Mouse (Mus musculus) liver, adult 2 months (tissue): Measurements from ENCODE around the gene Cd69. TPM values are rescaled to one million over a fixed set of nuclear protein-coding genes. Genes with fewer than 3 reads are reported as not detected.
A peak's percentile ranks its signal among the peaks of the same experiment; 100 is the strongest.

Experiments used
- DNase-seq: peaks from one replicate; pipeline ENCODE4 v3.0.0-alpha.2; 2011; ENCODE audit warnings: low read depth, low spot score; ENCODE audit errors: extremely low read depth
- H3K27ac ChIP-seq: fragments of 200-500 bp; replicated peaks from 2 replicates; pipeline ENCODE4 v1.5.1; 2012; ENCODE audit warnings: low read depth, mild to moderate bottlenecking, control low read depth, inconsistent platforms, low read length; ENCODE audit not compliant: insufficient read depth
- H3K27me3 ChIP-seq: fragments of 200-500 bp; 2 replicates; pipeline ENCODE4 v1.6.1; 2012; ENCODE audit warnings: mild to moderate bottlenecking, moderate library complexity, low read length, inconsistent platforms; ENCODE audit not compliant: control insufficient read depth, insufficient read depth
- H3K36me3 ChIP-seq: fragments of 200-500 bp; 2 replicates; pipeline ENCODE4 v1.6.1; 2012; ENCODE audit warnings: low read length, inconsistent platforms; ENCODE audit not compliant: control insufficient read depth, insufficient read depth
- H3K4me1 ChIP-seq: fragments of 200-500 bp; 2 replicates; pipeline ENCODE4 v1.6.1; 2011; ENCODE audit warnings: low read length; ENCODE audit not compliant: control insufficient read depth, insufficient read depth
- H3K4me3 ChIP-seq: fragments of 200-500 bp; 2 replicates; pipeline ENCODE4 v1.5.1; 2011; ENCODE audit warnings: low read depth, mild to moderate bottlenecking, control low read depth, low read length, moderate library complexity; ENCODE audit not compliant: insufficient read depth
- H3K79me2 ChIP-seq: fragments of 200-500 bp; 2 replicates; pipeline ENCODE4 v1.6.1; 2012; ENCODE audit warnings: inconsistent platforms, mild to moderate bottlenecking, low read length, moderate library complexity; ENCODE audit not compliant: control insufficient read depth, insufficient read depth
- H3K9ac ChIP-seq: fragments of 200-500 bp; 2 replicates; pipeline ENCODE4 v1.6.1; 2012; ENCODE audit warnings: low read depth, mild to moderate bottlenecking, control low read depth, inconsistent platforms, low read length
- CTCF ChIP-seq: fragments of 200-500 bp; IDR thresholded peaks from 2 replicates; pipeline ENCODE4 v1.5.1; 2011; ENCODE audit warnings: low read depth, low read length, control low read depth
- POLR2A ChIP-seq: fragments of 200-500 bp; IDR thresholded peaks from 2 replicates; pipeline ENCODE4 v1.6.1; 2011; ENCODE audit warnings: low read length, control low read depth; ENCODE audit not compliant: insufficient read depth; ENCODE audit errors: extremely low read depth
- whole genome bisulfite sequencing: fragments of 180-500 bp; shearing (Covaris S2); methylation state at CpG from one replicate; pipeline ENCODE4 v1.1.7; 2018; 5-methylcytosine and 5-hydroxymethylcytosine counted together
- polyA plus RNA-seq: library from polyadenylated mRNA; depleted of rRNA; stranded (reverse); fragments of >200 nt; gene quantifications from 2 replicates; pipeline ENCODE4 v1.2.3, GENCODE M21; 2012
- total RNA-seq: library from RNA; depleted of rRNA; stranded (reverse); fragments of >200 nt; gene quantifications from 2 replicates; pipeline ENCODE4 v1.2.3, GENCODE M21; 2014

The Cd69 gene
- total and polyA plus RNA-seq, 2 experiments, result 0.15 to 0.74 TPM

DNA sequence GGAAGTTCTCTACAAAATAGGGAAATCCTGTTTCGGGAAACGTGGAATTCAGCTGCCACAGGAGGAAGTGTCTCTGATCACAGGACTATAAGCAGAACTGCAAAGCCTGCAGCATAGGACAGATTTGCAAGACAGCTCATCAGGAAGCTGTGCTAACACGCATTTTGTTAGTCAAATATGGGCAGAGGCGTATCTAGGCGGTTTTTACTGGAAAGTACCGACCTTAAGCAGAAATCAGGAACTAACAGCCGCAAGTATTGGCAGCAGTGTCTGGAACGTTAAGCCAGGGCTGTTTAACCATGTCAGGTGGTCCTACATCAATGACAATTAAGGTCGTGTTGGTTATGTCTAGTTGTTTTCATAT, 42.4 kb downstream of the Cd69 start:
- H3K9ac ChIP-seq, result peak overlapping the region; percentile 67
- H3K36me3 ChIP-seq, result peaks cover 22% of the 10 kb centered on the region
- H3K27me3 ChIP-seq, result no peaks in the 10 kb centered on the region
- H3K79me2 ChIP-seq, result peaks cover 29% of the 10 kb centered on the region
- H3K4me1 ChIP-seq, result peaks cover 54% of the 10 kb centered on the region
- WGBS, result 12% methylated on average over 9 of the region's 9 CpGs
- DNase-seq, result peak; percentile 72
- TF ChIP-seq POLR2A, result no peak
- TF ChIP-seq CTCF, result no peak
- peak overlapping the region; percentile 73 for H3K27ac ChIP-seq
- H3K4me3 ChIP-seq, result no peak overlapping the region; the same call in 1 of the 2 replicates

DNA sequence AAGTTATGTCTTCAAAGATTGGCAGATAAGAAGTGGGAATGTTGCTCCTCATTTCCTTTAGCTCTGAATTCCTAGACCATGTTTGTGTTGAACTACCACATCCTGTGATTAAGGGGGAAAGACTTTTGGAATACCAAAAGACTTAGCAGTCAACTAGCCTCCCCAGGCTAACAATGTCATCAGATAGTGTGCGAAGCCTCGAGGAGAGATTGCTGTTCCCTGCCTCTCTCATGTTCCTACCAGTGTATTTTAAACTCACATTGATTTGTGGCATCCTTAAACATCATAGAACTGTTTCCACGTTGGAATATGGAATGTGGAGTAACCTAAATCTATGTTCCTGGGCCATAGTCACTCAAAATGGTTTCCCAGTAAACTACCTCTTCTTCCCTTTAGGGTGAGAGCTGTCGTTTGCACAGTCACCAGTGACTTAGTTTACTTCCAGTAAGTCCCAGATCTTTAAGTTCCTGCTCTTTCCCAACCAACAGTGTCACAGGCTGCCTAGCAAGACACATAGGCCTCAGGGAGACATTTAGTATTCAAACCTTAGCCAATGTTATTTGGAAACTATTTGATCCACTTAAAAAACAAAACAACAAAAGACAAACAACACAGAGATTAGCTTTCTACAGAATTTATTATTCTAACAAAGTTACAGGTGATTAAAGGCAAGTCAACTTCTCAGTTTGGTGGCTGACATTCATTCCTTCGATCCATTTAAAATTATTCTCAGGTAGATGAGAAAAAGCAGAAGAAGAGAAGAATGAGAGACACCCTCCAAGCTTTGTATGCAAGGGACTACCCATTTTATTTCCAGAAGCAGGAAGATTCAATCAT, 43.0 kb downstream of the Cd69 start:
- Histone ChIP-seq H3K27me3 (no peaks in the 10 kb centered on the region), H3K79me2 (peaks cover 24% of the 10 kb centered on the region), H3K9ac (no peak overlapping the region; the same call in 1 of the 2 replicates), H3K4me1 (peaks cover 59% of the 10 kb centered on the region), H3K4me3 (no peak overlapping the region; the same call in 1 of the 2 replicates), H3K36me3 (peaks cover 25% of the 10 kb centered on the region), H3K27ac (peak overlapping the region; percentile 95)
- TF ChIP-seq CTCF, result no peak
- TF ChIP-seq POLR2A, result no peak
- DNase-seq, result no peak
- WGBS, result 67% methylated on average over 5 of the region's 5 CpGs

DNA sequence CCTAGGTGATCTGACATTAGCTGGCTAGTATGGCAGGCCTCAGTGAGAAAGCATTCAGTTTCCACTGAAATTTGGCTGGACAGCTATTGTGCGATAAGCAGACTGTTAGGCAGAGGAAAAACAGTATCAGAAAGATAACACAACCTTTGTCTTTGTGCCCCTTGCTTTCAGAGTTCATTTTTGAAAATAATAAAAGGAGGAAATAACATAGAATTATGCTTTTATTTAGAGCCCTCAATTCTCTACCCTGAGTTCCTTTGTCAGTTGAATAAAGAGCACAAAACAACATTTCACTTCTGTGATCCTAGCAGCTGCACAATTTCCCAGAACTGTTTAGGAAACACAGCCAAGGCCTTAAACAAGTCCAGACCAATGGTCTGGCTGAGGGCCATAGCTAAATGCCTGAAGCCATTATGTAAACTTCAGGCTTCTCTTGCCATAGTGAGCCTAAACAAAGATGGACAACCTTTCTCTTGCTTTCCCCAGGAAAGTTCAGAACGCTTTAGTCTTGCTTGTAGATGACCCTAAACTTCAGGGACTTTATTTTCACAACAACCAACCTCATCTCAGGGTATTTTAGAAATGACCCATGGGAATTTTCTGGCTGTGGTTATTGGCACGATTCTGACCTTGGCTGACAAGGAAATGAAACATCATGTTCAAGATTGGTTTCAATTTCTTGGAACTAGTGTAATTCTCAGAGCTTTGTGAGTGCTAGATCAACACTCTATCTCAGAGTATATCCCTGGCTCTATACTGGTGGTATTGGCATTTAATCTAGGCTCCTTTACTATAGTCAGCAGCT, 45.3 kb downstream of the Cd69 start:
- Histone ChIP-seq H3K4me3 (no peak overlapping the region), H3K9ac (peak overlapping the region; percentile 70), H3K79me2 (peaks cover 8% of the 10 kb centered on the region), H3K36me3 (peaks cover 34% of the 10 kb centered on the region), H3K4me1 (peaks cover 56% of the 10 kb centered on the region), H3K27ac (peak overlapping the region; percentile 91), H3K27me3 (no peaks in the 10 kb centered on the region)
- 2% methylated on average over 3 of the region's 3 CpGs for WGBS
- peak; percentile 92 for DNase-seq
- TF ChIP-seq POLR2A (no peak), CTCF (no peak)

DNA sequence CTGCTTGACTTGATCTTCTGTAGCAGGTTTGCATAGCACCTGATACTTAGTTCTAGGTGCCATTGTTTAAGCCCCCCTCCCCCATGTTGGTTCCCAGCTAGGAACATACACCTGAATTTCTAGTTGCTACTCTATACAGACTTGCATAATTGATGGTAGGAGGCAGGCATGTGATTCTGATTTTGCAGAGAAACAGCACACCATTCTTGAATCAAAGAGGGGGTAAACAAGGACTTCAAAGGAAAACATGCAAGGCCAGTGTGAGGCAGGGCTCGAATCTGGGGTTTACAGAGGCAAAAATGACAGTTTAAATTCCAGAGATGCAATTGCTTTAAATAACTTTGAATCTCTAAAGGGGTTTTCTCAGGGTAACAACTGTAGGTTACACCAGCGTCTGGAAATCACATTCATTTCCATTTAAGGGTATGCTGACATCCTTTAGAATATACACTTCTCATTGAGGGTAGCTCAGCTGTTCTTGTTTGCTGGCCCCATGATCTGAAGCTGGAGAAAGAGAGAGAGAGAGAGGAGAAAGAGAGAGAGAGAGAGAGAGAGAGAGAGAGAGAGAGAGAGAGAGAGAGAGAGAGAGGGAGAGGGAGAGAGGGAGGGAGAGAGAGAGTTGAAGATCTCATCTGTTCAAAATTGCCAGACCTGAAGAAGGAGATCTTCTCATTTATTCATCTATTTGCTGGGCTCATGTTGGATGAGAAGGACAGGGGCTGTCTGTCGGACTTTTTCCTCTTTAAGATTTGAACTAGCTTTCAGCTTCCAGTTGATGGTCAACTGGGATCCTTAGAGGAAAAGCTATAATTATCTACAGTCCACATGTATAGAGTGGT, 46.1 kb downstream of the Cd69 start:
- Histone ChIP-seq H3K4me3 (no peak overlapping the region), H3K27ac (peak overlapping the region; percentile 91), H3K9ac (peak overlapping the region; percentile 70), H3K79me2 (peaks cover 2% of the 10 kb centered on the region), H3K27me3 (no peaks in the 10 kb centered on the region), H3K36me3 (peaks cover 37% of the 10 kb centered on the region), H3K4me1 (peaks cover 53% of the 10 kb centered on the region)
- TF ChIP-seq POLR2A (no peak), CTCF (no peak)
- WGBS, result 46% methylated on average over 3 of the region's 3 CpGs
- DNase-seq, result no peak

DNA sequence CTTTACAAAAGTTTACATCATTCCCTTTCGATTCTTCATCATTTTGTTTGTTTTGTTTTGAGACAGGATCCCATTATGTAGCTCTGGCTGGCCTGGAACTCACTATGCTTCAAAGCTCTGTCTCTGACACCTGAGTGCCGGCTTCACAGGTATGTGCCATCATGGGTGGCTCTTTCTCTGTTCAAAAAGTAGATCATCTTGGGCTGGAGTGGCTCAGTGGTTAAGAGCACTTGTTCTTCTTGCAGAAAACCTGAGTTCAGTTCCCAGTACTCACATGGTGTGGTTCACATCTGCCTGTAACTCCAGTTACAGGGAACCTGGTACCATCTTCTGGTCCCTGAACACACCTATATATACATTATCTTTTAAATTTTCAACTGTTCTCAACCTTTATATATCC, 50.2 kb downstream of the Cd69 start:
- Histone ChIP-seq H3K27ac (peak overlapping the region; percentile 70), H3K4me3 (no peak overlapping the region), H3K79me2 (no peaks in the 10 kb centered on the region), H3K4me1 (peaks cover 28% of the 10 kb centered on the region), H3K9ac (no peak overlapping the region), H3K27me3 (no peaks in the 10 kb centered on the region), H3K36me3 (peaks cover 23% of the 10 kb centered on the region)
- no peak for DNase-seq
- TF ChIP-seq POLR2A (no peak), CTCF (no peak)
- WGBS, result 91% methylated on average over 2 of the region's 2 CpGs
